Mouse (Mus musculus): ENCODE results near the gene Lactbl1. TPM values are rescaled to one million over a fixed set of nuclear protein-coding genes. Genes with fewer than 3 reads are reported as not detected.

Lactbl1 gene
- not detected for total RNA-seq (2021)
- long read RNA-seq, experiment 1 = 0 reads
- long read RNA-seq, experiment 2 = 0 reads

DNA sequence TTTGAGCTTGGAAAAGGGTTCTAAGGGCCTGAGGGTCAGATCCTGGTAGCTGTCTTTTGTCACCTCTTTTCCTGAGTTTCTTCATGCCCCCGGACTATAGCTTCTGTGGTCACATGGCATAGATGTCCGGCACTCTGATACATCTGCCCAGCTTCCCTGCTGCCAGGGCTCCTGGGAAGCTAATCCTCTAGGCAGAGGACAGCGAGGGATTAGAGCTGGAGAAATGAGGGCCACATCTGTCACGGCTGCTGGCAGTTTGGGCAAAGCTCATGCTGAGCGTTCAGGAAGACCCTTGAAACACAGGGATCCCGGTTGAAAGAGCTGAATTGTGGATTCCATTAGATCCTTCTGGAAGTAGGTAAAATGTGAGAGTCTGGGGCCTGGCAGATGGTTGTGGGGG, at the start of gene Lactbl1:
TSS of gene Lactbl1 (plus strand) at position 234 of the 400 bp plus-strand sequence.
- DNase-seq = no peak

DNA sequence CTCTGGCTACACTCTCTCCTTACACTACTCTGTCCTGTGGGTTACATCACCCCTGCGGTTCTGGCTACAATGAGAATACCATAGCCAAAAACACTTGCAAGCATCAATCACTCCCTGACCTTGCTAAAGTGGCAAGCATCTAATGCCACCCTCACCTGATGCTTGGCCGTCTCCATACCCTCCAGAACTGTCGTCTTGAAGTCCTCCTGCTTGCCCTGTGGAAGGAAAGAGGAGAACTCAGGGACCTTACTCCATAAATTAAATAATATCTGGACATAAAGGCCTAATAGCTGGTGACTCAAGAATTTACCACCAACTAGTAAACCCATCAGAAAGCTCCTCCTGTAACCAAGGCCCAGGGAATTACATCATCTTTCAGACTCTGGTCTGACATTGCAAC, 40.5 kb upstream of the Lactbl1 start:
- DNase-seq = peak in 1 of 2 experiments; percentile 49

DNA sequence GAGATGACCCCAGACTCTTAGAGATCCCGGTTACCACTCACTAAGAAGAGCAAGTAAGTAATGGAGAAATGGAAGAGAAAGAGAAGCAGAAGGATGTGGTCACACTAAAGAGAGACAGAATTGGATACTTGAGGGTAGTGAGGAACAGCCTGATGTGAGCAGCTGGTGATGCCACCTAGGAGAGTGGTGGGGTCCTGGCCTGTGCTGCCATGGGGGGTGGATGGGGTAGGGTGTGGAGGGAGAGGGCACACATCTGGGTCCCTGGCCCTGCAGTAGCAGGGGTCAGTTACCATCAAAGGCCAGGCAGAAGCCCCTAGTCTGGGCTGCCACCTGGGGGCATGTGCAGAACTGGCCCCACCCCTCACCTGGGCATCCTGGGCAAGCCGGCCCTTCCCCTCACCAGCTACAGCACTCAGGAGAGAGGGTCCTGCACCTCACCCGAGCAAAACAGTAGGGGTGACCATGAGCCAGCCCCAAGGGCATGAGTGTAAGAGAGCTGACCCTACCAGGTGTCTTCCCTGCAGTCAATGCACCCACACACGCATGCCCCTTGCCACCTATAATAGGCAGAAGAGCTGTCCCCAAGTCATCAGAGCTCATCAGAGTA, 35.1 kb upstream of the Lactbl1 start:
- DNase-seq = no peak

DNA sequence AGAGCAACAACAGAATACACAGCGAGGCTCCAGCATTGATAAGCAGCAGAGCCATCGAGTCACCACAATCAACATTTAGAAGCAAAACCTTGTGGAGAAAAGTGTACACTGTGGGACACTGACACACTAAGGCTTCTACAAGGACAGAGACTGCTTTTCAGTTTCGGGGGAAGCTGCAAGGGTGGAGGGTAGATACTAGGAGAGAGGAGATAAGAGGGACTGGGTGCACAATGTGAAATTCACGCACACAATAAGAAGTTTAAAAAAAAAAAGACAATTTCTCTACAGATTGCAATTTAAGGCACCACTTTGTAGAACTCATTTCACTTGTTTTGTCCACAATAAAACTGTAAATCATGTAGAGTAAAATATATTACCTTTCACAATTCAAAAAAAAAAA, 34.4 kb upstream of the Lactbl1 start:
- DNase-seq = no peak

DNA sequence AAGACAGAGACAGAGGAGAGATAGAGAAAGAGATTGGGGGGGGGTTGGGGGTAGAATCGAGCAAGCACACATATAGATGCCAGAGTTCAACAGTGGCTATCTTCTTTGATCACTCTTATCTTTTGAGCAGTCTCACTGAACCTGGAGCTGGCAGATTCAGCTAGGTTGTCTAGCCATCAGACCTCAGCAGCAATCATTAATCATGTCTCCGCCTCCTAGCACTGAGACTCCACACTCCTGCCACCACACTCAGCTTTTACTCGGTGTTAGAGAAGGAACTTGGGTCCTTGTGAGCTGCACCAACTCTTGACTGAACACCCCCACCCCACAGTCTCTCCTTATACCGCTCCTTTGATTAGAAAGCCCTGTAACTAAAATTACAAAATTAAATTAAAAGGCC, 30.3 kb upstream of the Lactbl1 start:
- DNase-seq = peak in 1 of 2 experiments; percentile 18

DNA sequence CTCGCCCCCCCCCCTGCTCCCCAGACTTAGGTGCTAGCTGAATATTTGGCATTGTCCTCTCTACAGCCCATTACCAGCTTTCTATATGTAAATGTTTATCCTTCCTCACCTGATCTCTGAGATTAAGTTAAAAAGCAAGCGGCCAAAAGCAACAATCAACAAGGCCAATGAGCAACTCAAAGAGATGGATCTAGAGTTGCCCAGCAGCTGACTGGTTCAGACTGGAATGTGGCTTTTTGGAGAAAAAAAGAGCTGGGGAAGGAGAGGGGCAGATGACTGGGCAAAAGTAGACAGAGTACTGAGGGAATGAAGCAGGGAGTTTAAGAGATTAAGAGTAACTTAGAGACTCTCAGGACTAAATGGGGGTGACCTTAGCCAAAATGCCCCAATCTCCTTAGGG, 28.4 kb upstream of the Lactbl1 start:
- peak in 1 of 2 experiments; percentile 16 for DNase-seq

DNA sequence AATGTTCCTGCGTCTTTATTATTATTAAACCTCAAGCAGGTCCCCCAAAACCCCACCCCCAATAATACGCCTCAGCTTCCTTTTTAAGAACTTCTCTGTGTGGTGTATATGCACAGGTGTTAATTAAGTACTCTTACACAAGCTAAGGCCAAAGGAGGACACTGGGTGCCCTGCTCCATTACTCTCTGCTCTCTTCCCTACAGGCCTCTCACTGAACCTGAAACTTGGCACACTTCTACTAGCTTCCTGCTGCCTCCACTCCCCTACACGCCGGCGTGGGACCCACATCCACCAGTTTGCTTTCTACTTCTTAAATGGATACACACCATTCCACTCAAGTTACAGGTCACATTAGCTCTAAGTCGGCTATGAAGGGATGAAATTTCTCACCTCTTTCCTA, 27.2 kb upstream of the Lactbl1 start:
- DNase-seq = no peak

DNA sequence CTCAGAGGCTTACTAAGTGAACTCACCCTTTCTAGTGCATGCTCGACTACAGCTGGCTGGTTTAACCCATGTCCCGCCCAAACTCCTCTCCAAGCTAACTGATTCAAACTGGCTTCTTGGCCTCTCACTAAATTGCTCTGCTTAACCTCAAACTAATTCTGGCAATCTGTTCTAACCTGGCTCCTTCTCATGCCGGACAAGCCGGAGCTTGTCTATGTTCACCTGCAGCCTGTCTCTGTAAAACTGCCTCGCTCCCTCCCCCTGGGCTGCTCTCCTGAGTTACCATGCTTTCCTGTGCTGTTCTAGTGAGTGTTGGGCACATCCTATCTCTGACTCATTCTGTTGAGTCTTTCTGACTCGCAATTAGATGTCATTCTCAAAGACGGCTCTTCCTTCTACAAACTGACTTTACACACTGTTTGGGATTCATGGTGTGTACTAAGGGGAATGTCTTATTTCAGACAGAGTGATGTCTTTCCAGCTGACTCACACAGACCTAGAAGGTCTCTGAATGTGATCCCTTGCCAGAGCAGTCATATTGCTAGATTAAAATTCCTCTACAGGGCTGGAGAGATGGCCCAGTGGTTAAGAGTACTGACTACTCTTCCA, 24.0 kb upstream of the Lactbl1 start:
- DNase-seq = peak in 1 of 2 experiments; percentile 17

DNA sequence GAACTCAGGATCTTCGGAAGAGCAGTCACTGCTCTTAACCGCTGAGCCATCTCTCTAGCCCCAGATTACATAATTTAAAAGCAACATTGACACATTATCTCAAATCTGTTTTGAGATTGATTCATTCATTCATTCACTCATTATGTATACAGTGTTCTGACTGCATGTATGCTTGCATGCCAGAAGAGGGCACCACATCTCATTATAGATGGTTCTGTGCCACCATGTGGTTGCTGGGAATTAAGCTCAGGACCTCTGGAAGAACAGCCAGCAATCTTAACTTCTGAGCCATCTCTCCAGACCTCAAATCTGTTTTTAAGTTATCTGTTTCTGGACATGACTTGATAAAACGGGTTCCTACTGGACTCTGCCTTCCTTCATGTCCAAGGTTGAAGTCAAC, 22.6 kb upstream of the Lactbl1 start:
- no peak for DNase-seq

DNA sequence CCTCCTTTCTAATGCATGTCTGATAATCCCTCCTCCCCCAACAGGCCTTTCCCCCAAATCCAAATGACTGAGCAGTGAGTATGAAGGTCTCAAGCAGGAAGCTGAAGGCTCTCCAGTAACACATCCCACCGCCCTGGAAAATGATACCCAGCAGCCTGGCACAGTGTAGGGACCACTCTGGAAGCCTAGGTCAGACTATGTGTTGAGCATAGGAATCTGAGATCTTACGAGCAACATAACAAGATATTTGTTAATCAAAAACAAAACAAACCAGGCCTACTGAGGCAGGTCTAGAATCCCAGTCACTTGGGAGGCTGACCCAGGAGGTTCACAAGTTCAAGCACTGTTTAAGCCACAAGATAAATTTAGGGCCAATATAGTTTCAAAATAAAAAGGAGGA, 21.9 kb upstream of the Lactbl1 start:
- DNase-seq = no peak

DNA sequence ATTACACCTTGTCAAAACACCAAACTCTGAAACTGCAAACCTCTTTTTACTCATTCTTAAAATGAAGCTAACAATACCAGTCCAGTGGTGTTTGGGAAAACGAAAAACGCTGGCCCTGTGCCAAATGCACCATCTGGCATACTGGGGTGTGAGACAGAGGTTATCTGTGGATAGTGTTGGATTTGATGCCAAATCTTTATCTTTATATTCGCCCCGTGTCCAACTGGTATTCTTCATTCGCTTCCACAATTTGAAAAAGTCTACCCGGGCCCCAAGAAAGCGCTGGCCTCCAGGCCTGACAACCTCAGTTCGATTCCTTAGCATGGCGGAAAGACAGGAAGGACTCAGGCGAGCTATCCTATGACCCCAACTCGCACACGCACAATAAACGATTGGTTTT, 20.9 kb upstream of the Lactbl1 start:
- peak; percentile 56 to 64 for DNase-seq

DNA sequence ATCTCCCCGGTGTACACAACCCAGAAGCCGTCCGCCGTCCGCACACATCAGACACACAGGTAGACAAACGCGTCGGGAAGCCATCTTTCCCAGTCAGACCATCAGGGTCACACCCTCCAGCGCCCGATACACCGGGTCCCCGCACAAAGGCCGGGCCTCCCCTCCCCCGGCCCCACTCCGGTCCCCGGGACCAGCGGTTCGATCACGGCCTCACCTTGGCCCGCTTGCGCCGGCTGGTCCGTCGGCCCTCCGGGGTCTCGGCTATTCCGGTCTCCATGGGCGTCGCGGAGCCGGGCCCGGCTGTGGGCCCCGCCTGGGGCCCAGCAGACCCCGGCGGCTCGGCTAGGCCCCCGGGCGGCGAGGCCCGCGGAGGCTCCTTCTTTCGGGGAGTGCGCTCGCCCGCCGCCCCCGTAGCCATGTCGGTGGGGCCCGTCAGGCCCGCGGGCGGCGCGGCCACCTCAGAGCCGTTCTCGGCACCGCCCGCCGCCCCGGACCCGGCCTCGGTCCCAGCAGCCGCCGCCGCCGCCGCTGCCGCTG, 20.3 kb upstream of the Lactbl1 start:
- peak; percentile 47 to 61 for DNase-seq

DNA sequence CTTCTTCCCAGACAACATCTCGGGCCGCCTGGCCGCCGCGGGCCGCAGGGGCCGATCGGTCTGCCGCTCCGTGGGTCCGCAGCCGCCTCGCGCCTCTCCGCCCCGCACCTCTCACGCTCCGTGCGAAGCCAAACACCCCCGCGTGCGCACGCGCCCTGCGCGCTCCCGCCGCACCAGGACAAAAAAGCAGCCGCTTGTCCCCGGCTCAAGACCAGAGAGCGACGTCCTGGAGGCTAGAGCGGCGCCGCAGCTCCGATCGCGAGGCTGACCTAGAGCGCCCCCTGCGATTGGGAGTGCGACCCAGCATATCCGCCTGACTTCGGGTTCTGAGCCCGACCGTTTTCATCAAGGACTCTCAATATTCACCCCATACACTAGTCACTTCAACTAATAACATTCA, 19.9 kb upstream of the Lactbl1 start, which contains the start of gene Kdm1a:
TSS of gene Kdm1a (minus strand) at position 156 of the 400 bp plus-strand sequence.
- DNase-seq = peak; percentile 97 to 98

DNA sequence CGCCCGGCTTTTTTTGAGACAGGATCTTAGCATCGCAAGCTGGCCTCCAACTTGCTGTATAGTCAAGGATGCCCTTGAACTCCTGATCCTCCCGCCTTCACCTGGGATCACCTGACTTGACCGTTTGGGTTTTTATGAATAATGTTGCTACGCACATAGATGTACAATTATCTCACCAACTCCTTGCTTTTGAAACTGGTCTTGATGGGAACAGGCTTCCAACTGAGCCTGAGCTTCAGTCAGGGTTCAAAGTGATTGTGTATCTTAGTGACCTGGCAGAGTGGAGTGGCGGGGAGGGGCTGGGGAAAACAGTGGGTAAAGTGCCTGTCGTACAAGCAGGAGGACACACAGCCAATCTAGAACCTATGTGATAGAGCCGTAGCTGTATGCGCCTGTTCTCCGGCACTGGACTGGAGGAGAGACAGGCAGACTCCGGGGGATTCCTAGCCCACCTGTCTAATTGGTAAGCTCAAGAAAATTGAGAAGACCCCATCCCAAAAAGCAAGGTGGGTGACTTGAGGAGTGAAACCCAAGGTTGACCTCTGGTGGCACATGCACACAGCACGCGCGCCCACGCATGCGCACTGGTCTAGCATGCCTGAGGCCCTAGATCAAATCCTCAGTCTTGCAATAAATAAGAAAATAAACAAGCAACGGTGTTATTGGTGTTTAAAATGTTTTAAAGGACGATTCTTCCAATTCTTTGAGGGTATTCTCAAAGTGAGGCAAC, 16.5 kb upstream of the Lactbl1 start:
- DNase-seq = no peak

DNA sequence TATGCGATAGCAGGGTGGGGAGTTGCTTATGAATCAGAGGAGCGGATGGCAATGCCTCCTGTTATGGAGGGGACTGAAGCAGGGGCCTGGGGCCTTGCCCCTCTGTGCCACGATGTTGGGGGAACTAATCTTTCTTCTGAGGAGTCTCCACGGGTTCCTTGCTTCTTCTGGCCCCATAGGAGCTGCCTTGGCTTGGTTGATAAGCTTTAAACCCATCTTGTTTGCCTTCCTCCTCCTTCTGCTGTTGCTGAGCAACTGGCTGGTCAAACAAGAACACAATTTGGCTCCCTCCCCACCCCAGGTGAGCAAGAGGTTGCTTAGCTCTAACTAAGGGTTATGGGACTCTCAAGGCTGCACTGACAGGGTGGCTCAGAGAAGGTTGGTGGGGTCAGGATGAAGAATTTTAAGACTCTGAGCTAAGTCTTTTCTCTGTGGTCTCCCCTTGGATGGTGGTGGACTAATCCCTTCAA, 12.0 kb upstream of the Lactbl1 start, which contains the start of gene Tex46:
TSS of gene Tex46 (plus strand) at position 51 of the 470 bp plus-strand sequence.
- no peak for DNase-seq

DNA sequence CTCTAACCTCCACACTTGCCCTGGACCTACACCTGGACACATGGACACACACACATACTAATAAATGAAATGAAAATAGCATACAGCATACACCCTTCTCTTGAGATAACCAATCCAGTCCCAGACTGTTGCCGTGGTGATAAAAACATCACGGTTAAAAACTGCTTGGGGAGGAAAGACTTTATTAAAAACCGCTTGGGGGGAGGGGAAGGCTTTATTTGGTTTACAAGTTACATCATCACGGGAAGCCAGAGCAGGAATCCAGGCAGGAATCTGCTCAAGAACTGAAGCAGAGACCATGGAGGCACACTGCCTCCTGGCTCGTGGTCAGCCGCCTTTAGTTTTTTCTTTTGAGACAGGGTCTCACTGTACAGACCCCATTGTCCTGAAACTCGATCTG, 8.8 kb upstream of the Lactbl1 start:
- DNase-seq = no peak

DNA sequence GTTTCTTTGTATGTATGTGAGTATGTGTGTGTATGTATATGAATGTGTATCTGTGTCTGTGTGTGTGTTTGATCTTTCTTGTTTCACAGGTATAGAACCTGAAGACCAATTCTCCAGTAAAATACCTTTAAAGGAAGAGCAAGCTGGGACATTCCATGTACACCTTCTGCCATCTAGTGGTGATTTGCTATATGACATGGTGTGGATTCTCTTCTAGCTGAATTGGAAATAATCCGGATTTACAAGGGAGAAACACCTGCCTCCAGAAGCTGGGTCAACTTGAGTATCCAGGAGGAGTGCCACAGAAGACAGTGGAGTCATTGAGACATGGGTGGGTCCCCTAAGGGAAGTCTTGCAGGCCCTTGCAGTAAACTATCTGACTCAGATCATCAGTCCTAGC, 1.1 kb upstream of the Lactbl1 start:
- peak in 1 of 2 experiments; percentile 54 for DNase-seq

DNA sequence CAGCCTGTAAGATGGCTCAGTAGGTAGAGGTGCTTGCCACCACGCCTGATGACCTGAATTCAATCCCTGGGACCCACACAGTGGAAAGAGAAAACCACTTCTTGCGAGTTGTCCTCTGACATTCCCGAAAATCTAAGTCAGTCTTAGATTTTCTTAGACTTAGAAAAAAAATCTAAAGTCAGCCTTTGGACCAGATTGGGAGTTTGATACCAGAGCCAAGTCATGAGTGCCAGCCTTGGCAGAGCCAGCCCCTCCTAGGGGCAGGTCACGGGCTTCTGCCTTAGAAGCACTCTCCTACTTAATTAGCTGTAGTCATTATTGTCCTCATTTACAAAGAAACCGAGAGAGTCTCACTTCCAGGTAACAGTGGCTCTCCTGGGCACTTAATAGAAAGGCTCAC, 465 bp upstream of the Lactbl1 start:
- DNase-seq = no peak

DNA sequence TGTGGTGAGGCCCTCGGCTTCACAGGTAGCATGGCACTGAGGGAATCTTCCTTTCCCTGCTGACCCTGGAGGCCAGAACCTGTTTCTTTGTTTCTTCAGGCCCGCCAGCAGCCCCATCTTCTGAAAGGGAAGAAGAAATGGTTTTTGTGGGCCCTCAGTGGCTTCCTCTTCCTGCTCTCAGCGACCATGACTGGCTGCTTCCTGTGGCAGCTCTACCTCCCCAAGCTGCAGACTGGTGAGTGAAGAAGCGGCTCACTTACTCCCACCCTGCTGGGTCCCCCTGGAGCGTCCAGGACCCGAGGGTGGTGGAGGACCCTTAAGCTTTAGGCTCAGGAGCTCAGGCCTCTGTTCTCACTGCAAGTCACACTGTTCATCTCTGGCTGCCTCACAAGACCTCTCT, 4.2 kb downstream of the Lactbl1 start:
- DNase-seq = no peak

DNA sequence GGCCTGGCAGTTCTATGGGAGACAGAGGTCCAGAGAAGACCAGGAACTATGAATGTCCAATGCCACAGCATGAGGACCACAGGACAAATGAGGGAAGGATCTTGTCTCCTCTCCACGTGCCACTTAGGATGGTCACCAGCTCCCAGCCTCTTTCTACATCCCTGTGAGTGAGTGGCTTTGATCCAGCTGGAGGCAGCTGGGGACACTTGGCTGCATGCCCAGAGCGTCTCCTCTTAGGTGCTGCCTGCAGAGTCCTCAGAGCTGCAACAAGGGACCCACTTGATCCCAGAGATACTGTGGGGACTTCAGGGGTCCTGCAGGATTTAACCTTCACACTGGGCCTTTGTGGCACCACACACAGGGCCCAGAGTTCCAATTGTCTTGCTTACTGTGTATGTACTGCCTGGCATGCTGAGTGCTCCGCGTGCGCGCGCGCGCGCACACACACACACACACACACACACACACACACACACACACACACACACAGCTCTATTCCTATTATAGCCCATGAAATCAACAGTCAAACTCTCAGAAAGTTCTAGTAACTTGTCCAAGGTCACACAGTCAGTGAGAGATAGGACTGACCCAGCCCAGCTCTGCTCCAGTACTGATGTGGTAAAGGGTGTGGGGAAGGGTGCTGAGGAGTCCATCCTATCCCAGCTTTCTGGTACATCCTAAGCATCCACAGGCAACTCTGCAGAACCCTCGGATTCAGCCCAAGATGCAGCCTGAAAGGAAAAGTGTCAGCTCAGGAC, 9.0 kb downstream of the Lactbl1 start:
- DNase-seq = peak; percentile 78 to 79

DNA sequence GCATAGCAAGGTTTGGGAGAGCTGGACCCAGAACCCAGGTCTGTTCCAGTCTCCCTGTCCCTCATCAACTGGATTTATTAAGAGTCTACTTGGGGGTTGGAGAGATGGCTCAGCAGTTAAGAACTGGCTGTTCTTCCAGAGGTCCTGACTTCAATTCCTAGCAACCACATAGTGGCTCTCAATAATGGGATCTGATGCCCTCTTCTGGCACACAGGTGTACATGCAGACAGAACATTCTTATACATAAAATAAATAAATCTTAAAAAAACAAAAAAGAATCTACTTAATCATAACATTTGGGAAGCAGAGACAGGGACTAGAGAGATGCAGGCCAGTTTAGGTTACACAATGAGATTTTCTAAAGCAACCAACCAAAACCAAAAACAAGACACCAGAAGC, 13.6 kb downstream of the Lactbl1 start:
- no peak for DNase-seq

DNA sequence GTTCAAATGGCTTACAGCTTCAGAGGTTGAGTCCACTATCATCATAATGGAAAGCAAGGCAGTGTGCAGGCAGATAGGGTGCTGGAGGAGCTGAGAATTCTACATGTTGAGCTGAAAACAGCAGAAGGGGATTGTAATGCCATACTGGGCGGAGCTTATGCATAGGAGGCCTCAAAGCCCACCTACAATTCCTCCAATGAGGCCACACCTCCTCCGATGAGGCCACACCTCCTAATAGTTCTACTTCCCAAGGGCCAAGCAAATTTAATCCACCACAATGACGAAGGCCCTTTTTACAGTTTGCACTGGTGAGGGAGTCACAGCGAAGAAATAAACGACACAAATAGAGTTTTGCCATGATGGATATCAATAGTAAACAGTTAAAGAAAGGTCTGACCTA, 14.1 kb downstream of the Lactbl1 start:
- DNase-seq = no peak
